Mouse (Mus musculus) mouse trophoblast stem cell (cell line): ENCODE measurements at regions not wholly inside any gene's neighbourhood (a gene's known extent, or its start where the extent isn't known, plus 50 kb on each side); places are given as distances from the start of the nearest gene placed in this dataset.

Experiments used
- in situ Hi-C, 2 experiments: fragments of 300-500 bp; cut with MseI, MboI; formaldehyde crosslinking; loops; 2 replicates in 1 of 2; 3 replicates in 1 of 2; pipeline ENCODE4 v1.15.1; 2025

- in situ Hi-C loops = no loop called here
Observed at GRCm38 (mm10) chr17:64492614-64493269, 107.8 kb upstream of the Man2a1 start.

- in situ Hi-C loops = no loop called here
Observed at GRCm38 (mm10) chr17:64499281-64499997, 101.1 kb upstream of the Man2a1 start.

GRCm38 (mm10) chr17:64502376-64502775, 98.2 kb upstream of the Man2a1 start:
- in situ Hi-C loops = no loop called here

- in situ Hi-C loops = no loop called here
Observed at GRCm38 (mm10) chr17:64505956-64506355, 94.6 kb upstream of the Man2a1 start.

- in situ Hi-C loops = no loop called here
Observed at GRCm38 (mm10) chr17:64511139-64511779, 89.3 kb upstream of the Man2a1 start.

GRCm38 (mm10) chr17:64522213-64522612, 78.3 kb upstream of the Man2a1 start:
- in situ Hi-C loops = no loop called here

GRCm38 (mm10) chr17:64523899-64524298, 76.6 kb upstream of the Man2a1 start:
- in situ Hi-C loops = no loop called here

- in situ Hi-C loops = no loop called here
Observed at GRCm38 (mm10) chr17:64527817-64528216, 72.7 kb upstream of the Man2a1 start.

- in situ Hi-C loops = no loop called here
Observed at GRCm38 (mm10) chr17:64528476-64528875, 72.1 kb upstream of the Man2a1 start.

GRCm38 (mm10) chr17:64529296-64529994, 71.1 kb upstream of the Man2a1 start:
- in situ Hi-C loops = no loop called here

GRCm38 (mm10) chr17:64531150-64531549, 69.4 kb upstream of the Man2a1 start:
- in situ Hi-C loops = no loop called here

GRCm38 (mm10) chr17:64534323-64534722, 66.2 kb upstream of the Man2a1 start:
- in situ Hi-C loops = no loop called here

- in situ Hi-C loops = no loop called here
Observed at GRCm38 (mm10) chr17:64538520-64538953, 62.0 kb upstream of the Man2a1 start.

GRCm38 (mm10) chr17:64540411-64540810, 60.1 kb upstream of the Man2a1 start:
- in situ Hi-C loops = no loop called here

GRCm38 (mm10) chr17:64548536-64548935, 52.0 kb upstream of the Man2a1 start:
- in situ Hi-C loops = no loop called here

- in situ Hi-C loops = no loop called here
Observed at GRCm38 (mm10) chr17:64550034-64550433, 50.5 kb upstream of the Man2a1 start.
